In genomic region chr1:184441005-184441557, GRCm38 (mm10) we compare ENCODE assay signal across 8 mouse cellular contexts.
A peak's percentile ranks its signal among the peaks of the same experiment; 100 is the strongest.
DNase-seq lines count a peak whose midpoint lies in the region; ATAC-seq and TF ChIP-seq lines count a peak whose summit lies in the region.

No protein-coding gene starts in this region.

- H3K9me3 ChIP-seq in embryonic facial prominence, embryonic 10.5 days, result no peaks in the 10 kb centered on the region
- no peaks in the 10 kb centered on the region for H3K9me3 ChIP-seq in hindbrain, embryonic 16.5 days (ENCODE audit: control insufficient read depth, low read length)
- no peaks in the 10 kb centered on the region for H3K9me3 ChIP-seq in liver, embryonic 16.5 days (replicated peaks; ENCODE audit: control insufficient read depth, low read length)

- H3K4me2 ChIP-seq in hindbrain, embryonic 16.5 days (ENCODE audit: low read length), result peak overlapping the region; percentile 68
- peak overlapping the region; percentile 28; the same call in 1 of the 2 replicates for H3K4me2 ChIP-seq in liver, embryonic 16.5 days (ENCODE audit: low read depth, low read length)

- no peaks in the 10 kb centered on the region for H3K36me3 ChIP-seq in embryonic facial prominence, embryonic 10.5 days (replicated peaks)
- H3K36me3 ChIP-seq in hindbrain, embryonic 16.5 days (ENCODE audit: control insufficient read depth, insufficient read depth, low read length), result no peaks in the 10 kb centered on the region
- no peaks in the 10 kb centered on the region for H3K36me3 ChIP-seq in liver, embryonic 16.5 days (ENCODE audit: control insufficient read depth, insufficient read depth)

- peak; percentile 95 for ATAC-seq in hindbrain, embryonic 16.5 days
- no peak for ATAC-seq in liver, embryonic 16.5 days (ENCODE audit: low read depth)

- peak overlapping the region; percentile 48 for H3K9ac ChIP-seq in hindbrain, embryonic 16.5 days (ENCODE audit: low read depth, low read length)
- no peak overlapping the region for H3K9ac ChIP-seq in liver, embryonic 16.5 days (ENCODE audit: low read depth, low read length)

- H3K4me1 ChIP-seq in embryonic facial prominence, embryonic 10.5 days, result peaks cover 9% of the 10 kb centered on the region
- H3K4me1 ChIP-seq in hindbrain, embryonic 16.5 days (ENCODE audit: control insufficient read depth, insufficient read depth, low read depth, low read length), result no peaks in the 10 kb centered on the region; the same call in 1 of the 2 replicates
- H3K4me1 ChIP-seq in liver, embryonic 16.5 days (ENCODE audit: control insufficient read depth, low read depth, low read length), result no peaks in the 10 kb centered on the region
- peaks cover 5% of the 10 kb centered on the region; the same call in 1 of the 2 replicates for H3K4me1 ChIP-seq in olfactory bulb, adult 2 months (ENCODE audit: control insufficient read depth, insufficient read depth, low read length)

- 40% methylated on average over 18 of the region's 18 CpGs for WGBS in embryonic facial prominence, embryonic 10.5 days
- 21% methylated on average over 18 of the region's 18 CpGs for WGBS in hindbrain, embryonic 16.5 days
- 22% methylated on average over 18 of the region's 18 CpGs for WGBS in liver, embryonic 16.5 days (ENCODE audit: insufficient replicate concordance)
- 14% methylated on average over 18 of the region's 18 CpGs for WGBS in olfactory bulb, adult 2 months

- TF ChIP-seq POLR2A in olfactory bulb, adult 2 months (IDR thresholded peaks at IDR 0.05; ENCODE audit: insufficient read depth, low read depth, low read length), result no peak

- H3K4me3 ChIP-seq in embryonic facial prominence, embryonic 10.5 days, result peak overlapping the region; percentile 37; the same call in 1 of the 2 replicates
- peak overlapping the region; percentile 42 for H3K4me3 ChIP-seq in hindbrain, embryonic 16.5 days (ENCODE audit: low read length)
- H3K4me3 ChIP-seq in liver, embryonic 16.5 days (ENCODE audit: low read depth, low read length), result no peak overlapping the region
- H3K4me3 ChIP-seq in olfactory bulb, adult 2 months (ENCODE audit: insufficient read depth, low read depth, low read length), result peak overlapping the region; percentile 13; the same call in 1 of the 2 replicates

- H3K27me3 ChIP-seq in embryonic facial prominence, embryonic 10.5 days (replicated peaks; ENCODE audit: low read depth, poor library complexity, severe bottlenecking), result no peaks in the 10 kb centered on the region
- H3K27me3 ChIP-seq in hindbrain, embryonic 16.5 days (replicated peaks; ENCODE audit: control insufficient read depth, insufficient read depth, low read length), result no peaks in the 10 kb centered on the region
- H3K27me3 ChIP-seq in liver, embryonic 16.5 days (ENCODE audit: control insufficient read depth, insufficient read depth, low read depth, low read length), result no peaks in the 10 kb centered on the region

- H3K27ac ChIP-seq in embryonic facial prominence, embryonic 10.5 days (replicated peaks), result peak overlapping the region; percentile 75
- H3K27ac ChIP-seq in hindbrain, embryonic 16.5 days (ENCODE audit: low read depth, low read length), result peak overlapping the region; percentile 48
- no peak overlapping the region for H3K27ac ChIP-seq in liver, embryonic 16.5 days (ENCODE audit: low read length)
- no peak overlapping the region for H3K27ac ChIP-seq in olfactory bulb, adult 2 months (ENCODE audit: insufficient read depth, low read depth, low read length)

- peak; percentile 33 for DNase-seq in gastrocnemius, adult 18-20 months (ENCODE audit: low spot score)
- no peak for DNase-seq in gastrocnemius, adult 8-10 months (ENCODE audit: low spot score in 2 of 2)
- DNase-seq in A20 (ENCODE audit: low read depth, low spot score), result peak; percentile 88
- DNase-seq in embryonic facial prominence, embryonic 10.5 days (ENCODE audit: low spot score), result peak; percentile 35
- DNase-seq in cerebellum, adult 11 months, result no peak

- TF ChIP-seq CTCF in olfactory bulb, adult 2 months (IDR thresholded peaks at IDR 0.05; ENCODE audit: insufficient read depth, low read depth, low read length), result no peak

Comparison
In these comparisons a context has a peak if more than half of its experiments do, and no peak if none do; other contexts are left out.
1. DNase-seq: peak in gastrocnemius, adult 18-20 months (single experiment), A20 (single experiment) and embryonic facial prominence, embryonic 10.5 days (single experiment); none in gastrocnemius, adult 8-10 months (0 of 2) and cerebellum, adult 11 months (single experiment).
2. H3K27ac ChIP-seq: peak in embryonic facial prominence, embryonic 10.5 days (single experiment) and hindbrain, embryonic 16.5 days (single experiment); none in liver, embryonic 16.5 days (single experiment) and olfactory bulb, adult 2 months (single experiment).